Mouse (Mus musculus): ENCODE measurements around the gene Mreg. TPM values are rescaled to one million over a fixed set of nuclear protein-coding genes. Genes with fewer than 3 reads are reported as not detected.

The Mreg gene
- 0.66 and 1.3 TPM in 2 replicates for polyA plus RNA-seq (2012; rRNA removed)

DNA sequence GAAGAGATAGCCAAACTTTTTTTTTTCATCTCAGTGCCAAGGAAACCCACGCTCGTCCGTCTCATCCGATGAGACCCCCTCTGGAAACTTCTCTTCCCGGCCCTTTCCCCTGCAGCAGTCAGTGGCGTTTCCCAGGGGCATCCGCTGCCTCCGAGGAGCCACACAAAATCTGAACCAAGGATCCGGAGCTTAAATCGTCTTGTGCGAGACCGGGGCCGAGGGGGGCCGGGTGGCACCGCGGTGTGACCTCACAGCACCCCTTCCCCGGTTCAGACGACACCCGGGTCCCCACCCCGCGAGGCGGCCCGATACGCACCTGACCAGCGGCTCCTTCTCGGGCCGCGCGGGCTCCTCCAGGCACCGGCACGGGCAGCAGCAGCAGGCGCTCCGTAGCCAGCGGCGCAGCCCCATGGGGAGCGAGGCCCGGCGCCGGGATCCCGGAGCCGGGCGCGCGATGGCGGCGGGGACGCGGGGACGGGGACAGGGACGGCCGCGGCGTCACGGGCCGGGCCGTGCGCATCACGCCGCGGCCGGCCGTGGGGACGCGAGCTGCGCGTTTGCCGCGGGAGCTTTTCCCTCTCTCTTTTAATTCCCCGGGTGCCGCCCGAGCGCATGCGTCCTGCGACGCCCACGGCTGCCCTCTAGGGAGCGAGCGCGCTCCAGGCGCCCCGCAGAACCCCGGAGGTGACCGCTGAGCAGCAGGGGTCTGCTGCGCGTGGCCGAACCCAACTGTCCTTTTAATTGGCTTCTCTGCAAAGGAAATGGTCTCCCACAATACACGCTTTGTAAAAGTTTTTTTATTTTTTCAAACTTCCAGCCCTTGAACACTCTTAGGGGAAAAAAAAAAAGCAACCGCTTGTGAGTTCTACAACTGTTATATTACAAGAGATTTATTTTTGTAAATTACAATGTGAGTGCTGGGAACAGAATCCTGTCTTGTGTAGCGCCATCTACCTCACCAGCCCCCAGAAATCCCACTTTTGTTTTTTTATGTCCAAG, at the start of gene Mreg:
Mreg (minus strand) TSS at position 607 of the 999 bp plus-strand sequence.

Other genes starting within 250 kb of the Mreg start
- gene Pecr, start 72.0 kb upstream of the Mreg start, polyA plus RNA-seq (2012; rRNA removed): 6.4 and 8.5 TPM in 2 replicates
- gene Tmem169, start 72.1 kb upstream of the Mreg start, polyA plus RNA-seq (2012; rRNA removed): 23.2 and 27.1 TPM in 2 replicates
- gene Xrcc5, start 95.1 kb upstream of the Mreg start, polyA plus RNA-seq (2012; rRNA removed): 15.1 and 16.5 TPM in 2 replicates

All from central nervous system, embryonic 14 days (tissue).